Mouse (Mus musculus): ENCODE data around the gene Dnah17. TPM values are rescaled to one million over a fixed set of nuclear protein-coding genes. Genes with fewer than 3 reads are reported as not detected.

Dnah17 gene
- polyA plus RNA-seq, 1 experiment: 0.16 TPM

GRCm38 (mm10) chr11:118076929-118077328 lies 53.5 kb downstream of the Dnah17 start:
- peaks cover 51% of the 10 kb centered on the region for H3K27me3 ChIP-seq (ENCODE audit: control insufficient read depth, insufficient read depth, insufficient read length)
- no peak overlapping the region for H3ac ChIP-seq (ENCODE audit: control insufficient read depth, insufficient read length)
- no peak for TF ChIP-seq E2F4 (IDR thresholded peaks at IDR 0.05; ENCODE audit: insufficient read depth)
- no peak for TF ChIP-seq TCF12 (IDR thresholded peaks at IDR 0.05; ENCODE audit: insufficient read depth, poor library complexity, severe bottlenecking)
- no peak for TF ChIP-seq TCF3 (IDR thresholded peaks at IDR 0.05; ENCODE audit: insufficient read length, low read depth)
- TF ChIP-seq MYOD1 (IDR thresholded peaks at IDR 0.05; ENCODE audit: control insufficient read depth in 1 of 3, insufficient read length in 2 of 3, low read depth in 2 of 3): no peak
- H3K79me2 ChIP-seq (ENCODE audit: control insufficient read depth, insufficient read depth): no peaks in the 10 kb centered on the region
- no peak overlapping the region for H3K4me3 ChIP-seq
- no peaks in the 10 kb centered on the region for H3K36me3 ChIP-seq (ENCODE audit: control insufficient read depth, insufficient read depth)
- no peak overlapping the region for H3K4me2 ChIP-seq (ENCODE audit: low read depth)

DNA sequence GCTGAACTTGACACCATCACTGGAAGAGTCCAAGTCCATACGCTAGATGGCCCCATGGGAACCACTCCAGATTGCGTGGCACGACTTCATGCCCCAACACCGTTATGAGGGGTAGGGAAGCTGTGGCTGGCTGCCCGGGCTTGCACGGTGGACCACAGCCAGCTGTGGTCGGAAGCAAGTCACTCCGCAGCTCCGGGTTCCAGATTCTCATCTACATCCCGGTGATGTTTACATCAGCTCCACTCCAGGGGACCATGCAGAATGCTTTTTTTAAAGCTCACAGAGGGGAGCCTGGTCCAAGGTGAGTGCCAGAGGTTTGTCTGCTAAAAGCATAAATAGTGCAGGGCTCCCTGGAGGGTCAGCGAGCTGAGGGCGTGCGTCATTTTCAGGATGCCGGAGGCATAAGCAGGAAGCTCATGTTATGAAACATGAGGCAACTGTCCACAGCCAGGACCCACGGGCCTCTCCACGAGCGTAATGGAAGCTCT lies 55.4 kb downstream of the Dnah17 start:
- Histone ChIP-seq H3K4me3 (no peak overlapping the region), H3K27me3 (ENCODE audit: control insufficient read depth, insufficient read depth, insufficient read length) (peaks cover 60% of the 10 kb centered on the region)
- TF ChIP-seq TCF3 (IDR thresholded peaks at IDR 0.05; ENCODE audit: insufficient read length, low read depth): no peak
- no peak for TF ChIP-seq MAX (IDR thresholded peaks at IDR 0.05; ENCODE audit: low read depth)
- no peak for TF ChIP-seq SRF (IDR thresholded peaks at IDR 0.05; ENCODE audit: control insufficient read depth, insufficient read length, low read depth)
- no peak for TF ChIP-seq E2F4 (IDR thresholded peaks at IDR 0.05; ENCODE audit: insufficient read depth)
- no peak for TF ChIP-seq REST (IDR thresholded peaks at IDR 0.05; ENCODE audit: insufficient read depth, insufficient read length)
- no peak for TF ChIP-seq POLR2AphosphoS2 (IDR thresholded peaks at IDR 0.05; ENCODE audit: insufficient read length, low read depth)
- no peak for TF ChIP-seq TCF12 (IDR thresholded peaks at IDR 0.05; ENCODE audit: insufficient read depth, poor library complexity, severe bottlenecking)
- TF ChIP-seq CEBPB (IDR thresholded peaks at IDR 0.05; ENCODE audit: insufficient read depth, poor library complexity, severe bottlenecking): no peak
- TF ChIP-seq MYOG (IDR thresholded peaks at IDR 0.05; ENCODE audit: control insufficient read depth in 1 of 3, insufficient read depth in 1 of 3, insufficient read length in 2 of 3, low read depth in 2 of 3): no peak
- no peak for TF ChIP-seq USF1 (IDR thresholded peaks at IDR 0.05; ENCODE audit: low read depth)
- TF ChIP-seq MYOD1 (IDR thresholded peaks at IDR 0.05; ENCODE audit: control insufficient read depth in 1 of 3, insufficient read length in 2 of 3, low read depth in 2 of 3): no peak
- TF ChIP-seq POLR2A (IDR thresholded peaks at IDR 0.05; ENCODE audit: insufficient read length, low read depth): no peak

GRCm38 (mm10) chr11:118071227-118071912 lies 59.1 kb downstream of the Dnah17 start:
- Histone ChIP-seq H3K36me3 (ENCODE audit: control insufficient read depth, insufficient read depth) (no peaks in the 10 kb centered on the region), H3K4me2 (ENCODE audit: low read depth) (no peak overlapping the region), H3K27me3 (ENCODE audit: control insufficient read depth, insufficient read depth, insufficient read length) (peaks cover 75% of the 10 kb centered on the region), H3K4me3 (no peak overlapping the region), H3K79me2 (ENCODE audit: control insufficient read depth, insufficient read depth) (no peaks in the 10 kb centered on the region), H3ac (ENCODE audit: control insufficient read depth, insufficient read length) (no peak overlapping the region)
- TF ChIP-seq CEBPB (IDR thresholded peaks at IDR 0.05; ENCODE audit: insufficient read depth, poor library complexity, severe bottlenecking) (no peak), E2F4 (IDR thresholded peaks at IDR 0.05; ENCODE audit: insufficient read depth) (no peak), REST (IDR thresholded peaks at IDR 0.05; ENCODE audit: insufficient read depth, insufficient read length) (no peak), POLR2AphosphoS2 (IDR thresholded peaks at IDR 0.05; ENCODE audit: insufficient read length, low read depth) (no peak), POLR2A (IDR thresholded peaks at IDR 0.05; ENCODE audit: insufficient read length, low read depth) (no peak), MYOD1 (IDR thresholded peaks at IDR 0.05; ENCODE audit: control insufficient read depth in 1 of 3, insufficient read length in 2 of 3, low read depth in 2 of 3) (no peak), MYOG (IDR thresholded peaks at IDR 0.05; ENCODE audit: control insufficient read depth in 1 of 3, insufficient read depth in 1 of 3, insufficient read length in 2 of 3, low read depth in 2 of 3) (no peak), TCF3 (IDR thresholded peaks at IDR 0.05; ENCODE audit: insufficient read length, low read depth) (no peak), TCF12 (IDR thresholded peaks at IDR 0.05; ENCODE audit: insufficient read depth, poor library complexity, severe bottlenecking) (no peak), SRF (IDR thresholded peaks at IDR 0.05; ENCODE audit: control insufficient read depth, insufficient read length, low read depth) (no peak), USF1 (IDR thresholded peaks at IDR 0.05; ENCODE audit: low read depth) (no peak), MAX (IDR thresholded peaks at IDR 0.05; ENCODE audit: low read depth) (no peak)

More for the DNA sequence above, 55.4 kb downstream of the Dnah17 start:
- no peak overlapping the region for H3ac ChIP-seq (ENCODE audit: control insufficient read depth, insufficient read length)
- no peaks in the 10 kb centered on the region for H3K36me3 ChIP-seq (ENCODE audit: control insufficient read depth, insufficient read depth)
- no peak overlapping the region for H3K4me2 ChIP-seq (ENCODE audit: low read depth)
- no peaks in the 10 kb centered on the region for H3K79me2 ChIP-seq (ENCODE audit: control insufficient read depth, insufficient read depth)

- Histone ChIP-seq H3ac (ENCODE audit: control insufficient read depth, insufficient read length) (no peak overlapping the region), H3K4me3 (no peak overlapping the region), H3K79me2 (ENCODE audit: control insufficient read depth, insufficient read depth) (no peaks in the 10 kb centered on the region), H3K4me2 (ENCODE audit: low read depth) (no peak overlapping the region), H3K36me3 (ENCODE audit: control insufficient read depth, insufficient read depth) (no peaks in the 10 kb centered on the region), H3K27me3 (ENCODE audit: control insufficient read depth, insufficient read depth, insufficient read length) (peaks cover 70% of the 10 kb centered on the region)
- TF ChIP-seq MYOD1 (IDR thresholded peaks at IDR 0.05; ENCODE audit: control insufficient read depth in 1 of 3, insufficient read length in 2 of 3, low read depth in 2 of 3) (no peak), TCF12 (IDR thresholded peaks at IDR 0.05; ENCODE audit: insufficient read depth, poor library complexity, severe bottlenecking) (no peak), USF1 (IDR thresholded peaks at IDR 0.05; ENCODE audit: low read depth) (no peak), REST (IDR thresholded peaks at IDR 0.05; ENCODE audit: insufficient read depth, insufficient read length) (no peak), TCF3 (IDR thresholded peaks at IDR 0.05; ENCODE audit: insufficient read length, low read depth) (no peak), POLR2AphosphoS2 (IDR thresholded peaks at IDR 0.05; ENCODE audit: insufficient read length, low read depth) (no peak)
Observed at GRCm38 (mm10) chr11:118068812-118069332, 61.6 kb downstream of the Dnah17 start.

GRCm38 (mm10) chr11:118067588-118067987 lies 62.8 kb downstream of the Dnah17 start:
- no peaks in the 10 kb centered on the region for H3K36me3 ChIP-seq (ENCODE audit: control insufficient read depth, insufficient read depth)
- no peak overlapping the region for H3K4me3 ChIP-seq
- TF ChIP-seq SRF (IDR thresholded peaks at IDR 0.05; ENCODE audit: control insufficient read depth, insufficient read length, low read depth) (no peak), CEBPB (IDR thresholded peaks at IDR 0.05; ENCODE audit: insufficient read depth, poor library complexity, severe bottlenecking) (no peak), TCF3 (IDR thresholded peaks at IDR 0.05; ENCODE audit: insufficient read length, low read depth) (no peak), MAX (IDR thresholded peaks at IDR 0.05; ENCODE audit: low read depth) (no peak), USF1 (IDR thresholded peaks at IDR 0.05; ENCODE audit: low read depth) (no peak), REST (IDR thresholded peaks at IDR 0.05; ENCODE audit: insufficient read depth, insufficient read length) (no peak), E2F4 (IDR thresholded peaks at IDR 0.05; ENCODE audit: insufficient read depth) (no peak), TCF12 (IDR thresholded peaks at IDR 0.05; ENCODE audit: insufficient read depth, poor library complexity, severe bottlenecking) (no peak), MYOD1 (IDR thresholded peaks at IDR 0.05; ENCODE audit: control insufficient read depth in 1 of 3, insufficient read length in 2 of 3, low read depth in 2 of 3) (no peak), POLR2A (IDR thresholded peaks at IDR 0.05; ENCODE audit: insufficient read length, low read depth) (no peak), MYOG (IDR thresholded peaks at IDR 0.05; ENCODE audit: control insufficient read depth in 1 of 3, insufficient read depth in 1 of 3, insufficient read length in 2 of 3, low read depth in 2 of 3) (no peak), POLR2AphosphoS2 (IDR thresholded peaks at IDR 0.05; ENCODE audit: insufficient read length, low read depth) (no peak)
- H3K27me3 ChIP-seq (ENCODE audit: control insufficient read depth, insufficient read depth, insufficient read length): peaks cover 62% of the 10 kb centered on the region
- no peak overlapping the region for H3ac ChIP-seq (ENCODE audit: control insufficient read depth, insufficient read length)
- H3K4me2 ChIP-seq (ENCODE audit: low read depth): no peak overlapping the region
- no peaks in the 10 kb centered on the region for H3K79me2 ChIP-seq (ENCODE audit: control insufficient read depth, insufficient read depth)
